Mouse (Mus musculus) gastrocnemius, postnatal 4 days (tissue): Measurements from ENCODE around the gene Itgb2l. TPM values are rescaled to one million over a fixed set of nuclear protein-coding genes. Genes with fewer than 3 reads are reported as not detected.
"Not testable (repeated sequence)": the region's sequence is repeated elsewhere in the genome, so short reads cannot be mapped to it uniquely, and the experiment has no call there.

Experiments used
- DNase-seq, 2 experiments: peaks; one replicate each; pipeline ENCODE4 v3.0.0; 2021 to 2022; ENCODE audit warnings: low spot score in 2 of 2, mixed read lengths in 2 of 2
- long read RNA-seq, 2 experiments: library from polyadenylated mRNA; stranded (forward); transcript quantifications; one replicate each; pipeline ENCODE4 v2.0.0; 2021
- total RNA-seq, 2 experiments: library from RNA; stranded (reverse); gene quantifications; 2 replicates each; pipeline ENCODE4 v1.2.3; 2021

The Itgb2l gene
- total RNA-seq, result not detected
- long read RNA-seq, experiment 1, result 0 reads
- long read RNA-seq, experiment 2, partial matches to known transcripts, result 1 of 2 reads
- long read RNA-seq, experiment 2, other reads (novel, unspliced or antisense), result 0 of 2 reads

GRCm38 (mm10) chr16:96443468-96443867 lies at the start of gene Itgb2l:
Itgb2l (minus strand) TSS chr16:96443619.
- no peak for DNase-seq

DNA sequence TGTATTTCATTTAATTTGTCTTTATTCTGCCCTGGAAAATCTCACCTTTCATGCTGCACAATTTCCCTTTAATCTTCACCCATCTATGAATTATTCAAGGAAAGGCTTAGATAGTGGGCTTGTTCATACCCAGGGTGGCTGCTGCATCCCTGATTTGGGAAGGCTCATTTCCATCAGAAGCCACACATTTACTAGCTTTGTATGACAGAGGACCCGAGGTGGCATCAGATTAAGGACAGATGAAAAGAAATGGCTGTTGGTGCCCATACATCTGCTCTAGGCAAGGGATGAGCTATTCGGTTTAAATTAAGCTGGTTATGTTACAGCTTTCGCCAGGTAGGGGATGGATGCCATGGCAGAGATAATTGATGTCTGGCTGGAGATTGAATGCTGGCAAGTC lies 48.1 kb upstream of the Itgb2l start:
- DNase-seq, result no peak

GRCm38 (mm10) chr16:96488038-96488437 lies 44.6 kb upstream of the Itgb2l start:
- DNase-seq, result no peak

DNA sequence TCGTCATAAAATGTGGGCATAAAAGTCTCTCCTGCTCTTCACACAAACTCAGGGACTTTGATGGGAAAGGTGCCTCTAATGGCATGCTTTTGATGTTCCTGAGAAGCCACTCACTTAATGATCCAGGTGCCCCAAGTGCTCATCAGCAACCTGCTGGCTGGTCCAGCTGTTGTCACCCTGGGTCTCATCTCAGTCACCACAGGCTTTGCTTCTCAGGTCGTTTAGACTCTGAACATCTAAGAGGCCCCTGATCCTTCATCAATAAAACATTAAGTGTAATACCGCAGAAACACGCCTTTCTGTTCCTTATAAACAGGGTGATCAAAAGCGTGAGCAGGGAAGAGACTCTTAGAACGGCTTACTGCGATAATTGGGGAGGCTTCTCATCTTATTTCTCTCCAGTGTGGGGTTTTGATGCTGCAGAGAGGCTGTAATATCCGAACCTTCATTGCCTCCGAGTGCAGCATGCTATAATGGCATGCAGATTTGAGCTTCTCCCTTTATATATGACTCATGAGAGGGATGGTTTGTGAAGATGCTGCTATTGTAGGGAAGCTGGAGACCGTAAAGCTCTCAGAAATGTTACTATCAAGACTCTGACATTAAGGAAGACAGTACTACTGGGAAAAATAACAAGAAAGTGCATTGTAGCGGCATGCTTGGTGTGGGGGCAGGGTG lies 43.7 kb upstream of the Itgb2l start:
- DNase-seq, result no peak

GRCm38 (mm10) chr16:96481791-96482190 lies 38.4 kb upstream of the Itgb2l start:
- no peak for DNase-seq

GRCm38 (mm10) chr16:96474185-96474584 lies 30.8 kb upstream of the Itgb2l start:
- no peak for DNase-seq

DNA sequence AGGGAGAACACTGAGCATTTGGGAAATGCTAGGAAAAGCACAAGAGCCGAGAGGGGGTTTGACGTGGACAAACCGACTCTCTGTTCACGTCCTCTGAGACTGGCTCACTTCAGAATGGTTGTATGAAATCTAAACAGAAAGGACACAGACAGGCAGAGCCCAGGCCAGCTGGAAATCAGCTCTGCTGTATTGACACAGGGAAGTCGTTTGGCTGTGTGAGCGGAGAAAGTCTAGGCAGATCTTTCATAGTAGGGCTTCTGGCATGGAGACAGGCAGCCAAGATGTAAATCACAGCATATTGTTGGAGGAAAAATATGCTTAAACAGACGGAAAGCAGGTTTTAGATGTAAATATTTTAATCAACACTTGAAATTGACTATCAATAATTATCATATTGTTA lies 29.4 kb upstream of the Itgb2l start:
- no peak for DNase-seq

- no peak for DNase-seq
Observed at GRCm38 (mm10) chr16:96472361-96472760, 28.9 kb upstream of the Itgb2l start.

- DNase-seq, result no peak
Observed at GRCm38 (mm10) chr16:96469640-96470039, 26.2 kb upstream of the Itgb2l start.

DNA sequence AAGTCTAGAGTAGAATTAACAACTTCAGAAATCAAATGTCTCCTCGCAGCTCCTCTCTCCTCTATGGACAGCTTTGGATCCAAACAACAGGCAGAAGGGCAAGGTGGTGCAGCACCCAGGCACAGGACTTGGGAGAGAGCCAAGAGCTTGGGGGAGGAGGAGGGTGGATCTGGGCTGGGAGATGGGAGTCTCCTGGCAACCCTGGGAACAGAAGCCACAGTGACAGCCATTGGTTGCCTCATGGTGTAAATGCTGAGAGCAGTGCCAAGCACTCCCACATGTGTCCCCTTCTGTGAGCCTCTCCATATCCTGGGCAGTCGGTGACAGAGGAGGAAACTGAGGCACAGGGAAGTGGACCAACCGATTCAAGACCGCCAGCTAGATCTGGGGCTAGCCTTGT lies 25.3 kb upstream of the Itgb2l start:
- DNase-seq, result no peak

DNA sequence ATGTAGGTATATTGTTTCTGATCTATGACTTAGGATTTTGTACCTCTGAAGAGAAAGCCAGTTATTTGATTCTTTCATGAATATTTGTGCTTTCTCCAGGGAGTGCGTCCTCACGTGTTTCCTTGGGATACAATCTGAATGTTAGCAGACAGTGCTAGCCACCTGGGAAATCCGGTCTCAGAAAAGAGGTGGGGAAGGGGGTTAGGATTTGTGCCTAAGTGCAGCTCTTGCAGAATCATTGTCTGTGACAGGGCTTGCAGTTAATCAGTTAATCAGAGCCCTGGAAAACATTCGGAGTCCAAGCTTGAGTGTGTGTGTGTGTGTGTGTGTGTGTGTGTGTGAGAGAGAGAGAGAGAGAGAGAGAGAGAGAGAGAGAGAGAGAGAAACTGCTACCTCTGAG lies 24.6 kb upstream of the Itgb2l start:
- DNase-seq, result no peak

- peak; percentile 25 to 46 for DNase-seq
Observed at GRCm38 (mm10) chr16:96467445-96467844, 24.0 kb upstream of the Itgb2l start, which contains the start of gene Pcp4. Pcp4 (plus strand) TSS chr16:96467606.

GRCm38 (mm10) chr16:96460788-96461187 lies 17.4 kb upstream of the Itgb2l start:
- DNase-seq, result no peak

DNA sequence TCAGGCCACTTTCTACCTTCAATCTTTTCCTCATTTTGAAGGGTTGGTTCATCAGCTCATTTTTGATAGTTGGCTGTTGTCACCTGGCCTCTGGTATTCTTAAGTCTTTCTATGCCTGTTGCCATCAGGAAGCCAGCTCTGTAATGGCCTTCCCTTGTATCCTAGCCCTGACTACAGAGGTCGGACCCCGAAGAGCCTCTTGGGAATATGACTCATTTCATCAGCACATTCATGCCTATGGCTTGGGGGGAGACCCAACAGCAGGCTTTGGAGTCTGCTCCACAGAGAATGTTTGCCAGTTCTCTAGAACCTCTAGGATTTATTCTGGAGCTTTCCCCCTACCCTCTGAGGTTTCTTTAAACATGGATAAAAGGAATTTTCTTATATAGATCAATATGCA lies 15.9 kb upstream of the Itgb2l start:
- DNase-seq, result no peak

DNA sequence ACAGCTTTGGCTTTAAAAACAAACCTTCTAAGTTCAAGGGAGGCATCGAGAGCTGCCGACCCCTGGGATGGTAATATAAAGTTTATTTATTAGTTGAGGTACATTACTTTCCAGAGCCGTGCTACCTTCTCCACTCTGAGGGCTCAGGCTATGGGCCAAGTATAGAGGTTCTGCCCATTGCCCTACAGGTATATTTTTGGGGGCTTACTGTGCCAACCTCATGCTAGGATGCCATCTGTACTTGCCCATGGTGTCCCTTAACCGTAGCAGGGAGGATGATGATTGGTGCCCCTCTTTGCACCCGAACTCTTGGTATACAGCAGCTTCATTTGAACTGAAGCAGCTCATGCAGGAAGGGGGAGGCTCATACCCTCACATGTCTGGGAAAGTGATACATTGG lies 14.2 kb upstream of the Itgb2l start:
- no peak for DNase-seq

GRCm38 (mm10) chr16:96454086-96454485 lies 10.7 kb upstream of the Itgb2l start:
- DNase-seq, result no peak

DNA sequence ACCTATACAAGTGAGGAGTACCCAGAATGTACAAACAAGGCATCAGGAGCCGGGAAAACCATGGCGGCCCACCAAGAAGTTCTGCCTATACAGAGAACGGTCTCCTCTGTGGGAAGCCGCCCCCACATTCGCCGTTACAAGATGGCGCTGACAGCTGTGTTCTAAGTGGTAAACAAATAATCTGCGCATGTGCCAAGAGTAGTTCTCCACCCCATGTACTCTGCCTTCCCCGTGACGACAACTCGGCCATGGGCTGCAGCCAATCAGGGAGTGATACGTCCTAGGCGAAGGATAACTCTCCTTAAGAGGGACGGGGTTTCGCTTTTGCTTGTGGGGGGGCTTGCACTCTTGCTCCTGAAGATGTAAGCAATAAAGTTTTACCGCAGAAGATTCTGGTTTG lies 7.5 kb upstream of the Itgb2l start:
- DNase-seq, result not testable (repeated sequence)

DNA sequence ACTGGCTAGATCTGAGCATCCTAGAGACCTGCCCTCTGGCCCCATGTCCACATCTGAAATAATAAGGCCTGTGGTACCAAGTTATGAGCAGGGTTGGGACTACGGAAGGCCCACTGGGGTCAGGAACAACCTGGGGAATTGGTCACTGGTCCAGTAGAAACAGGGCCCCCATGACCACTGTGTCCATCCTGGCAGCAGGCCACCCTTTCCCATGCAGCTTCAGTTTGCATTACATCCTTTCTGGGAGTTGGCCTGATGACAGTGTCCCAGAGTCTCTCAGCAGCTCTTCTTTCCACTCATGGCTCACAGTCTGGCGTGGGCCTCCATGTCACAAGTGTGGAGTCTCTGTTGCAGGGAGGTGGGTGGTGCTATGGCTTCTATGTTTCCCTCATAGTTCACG lies 1.6 kb downstream of the Itgb2l start:
- no peak for DNase-seq

DNA sequence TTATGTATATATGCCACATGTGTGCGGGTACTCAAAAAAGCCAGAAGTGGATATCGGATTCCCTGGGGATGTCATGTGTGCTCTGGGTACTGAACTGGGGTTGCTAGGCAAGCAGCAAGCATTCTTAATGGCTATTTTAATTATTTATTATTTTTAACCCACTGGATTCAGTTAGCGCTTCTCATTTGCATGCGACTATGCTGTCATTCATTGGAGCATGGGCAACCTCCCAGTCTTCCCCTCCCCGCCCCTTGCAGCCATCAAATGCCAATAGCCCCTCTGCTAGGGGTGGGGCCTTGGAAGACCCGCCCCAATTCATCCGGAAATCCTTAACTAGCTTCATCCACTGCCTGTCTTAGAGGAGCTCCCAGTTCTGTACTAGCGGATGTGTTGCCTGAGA lies 2.5 kb downstream of the Itgb2l start:
- DNase-seq, result no peak

DNA sequence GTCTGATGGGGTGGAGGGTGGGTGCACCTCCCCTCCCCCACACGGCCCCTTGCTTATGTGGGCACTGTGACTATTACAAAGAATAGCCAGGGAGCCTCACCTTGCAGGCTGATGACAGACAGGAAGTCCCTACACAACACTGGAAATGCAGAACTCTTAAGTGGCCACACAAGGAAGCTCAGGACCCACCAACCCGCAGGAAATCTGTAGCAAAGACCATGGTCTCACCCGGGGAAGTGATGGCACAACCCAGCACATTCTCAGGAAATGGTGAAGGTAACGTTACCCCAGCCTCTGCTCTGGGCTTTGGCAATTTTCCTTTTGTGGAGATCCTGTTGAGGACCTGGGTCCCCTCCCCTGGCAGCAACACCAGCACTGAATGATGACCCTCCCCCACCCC lies 3.7 kb downstream of the Itgb2l start:
- DNase-seq, result no peak

DNA sequence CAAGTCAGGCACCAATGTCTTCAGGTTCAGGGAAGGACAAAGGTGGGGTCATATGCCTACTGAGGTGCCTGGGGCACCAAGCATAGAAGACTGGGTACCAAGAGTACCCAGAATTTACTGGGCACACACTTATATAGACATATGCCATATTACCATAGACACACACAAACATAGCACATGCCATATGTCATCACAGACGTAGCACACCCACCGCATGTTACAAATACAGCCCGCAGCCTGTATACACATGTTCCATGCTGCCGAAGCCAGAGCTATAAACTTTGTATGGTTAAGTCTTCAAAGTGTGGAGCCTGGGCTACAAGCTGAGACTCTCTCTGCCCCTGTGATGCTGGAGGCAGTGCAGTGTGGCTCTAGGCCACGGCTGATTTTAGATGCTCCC lies 4.5 kb downstream of the Itgb2l start:
- DNase-seq, result no peak

DNA sequence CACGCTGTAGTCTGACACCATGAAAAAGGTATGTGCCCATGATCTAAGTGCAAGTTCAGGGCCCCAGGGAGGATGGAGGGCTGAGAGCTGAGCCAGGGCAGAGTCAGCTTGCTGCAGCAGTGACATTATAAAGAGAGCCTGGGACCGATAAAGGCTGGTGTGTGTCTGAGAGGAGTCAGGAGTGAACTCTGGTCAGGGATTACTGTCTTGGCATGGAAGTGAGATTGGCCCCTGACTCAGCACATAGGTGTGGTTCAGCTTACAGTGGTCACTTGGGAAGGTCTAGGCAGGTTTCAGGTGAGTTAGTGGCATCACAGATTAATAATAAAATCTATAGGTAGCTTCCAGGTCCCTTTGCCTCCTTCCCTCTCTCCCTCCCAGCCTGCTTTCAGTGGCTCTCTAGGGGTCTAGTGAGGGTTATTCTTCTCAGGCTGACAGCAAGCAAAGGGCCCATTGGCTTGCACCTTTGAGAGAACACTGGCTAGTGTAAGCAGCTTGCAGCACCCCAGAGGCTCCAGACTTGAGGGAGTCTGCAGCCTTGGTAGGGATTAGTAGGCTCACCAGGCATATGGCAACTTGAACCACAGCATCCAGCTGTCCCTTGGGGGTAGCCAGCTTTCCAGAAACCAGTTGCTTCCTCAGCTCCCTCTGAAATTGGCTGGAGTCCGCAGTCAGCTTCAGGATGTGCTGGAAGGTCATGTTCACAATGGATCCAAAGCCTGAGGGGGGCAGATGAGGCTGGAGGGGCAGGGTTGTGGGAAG lies 9.2 kb downstream of the Itgb2l start:
- DNase-seq, result no peak

DNA sequence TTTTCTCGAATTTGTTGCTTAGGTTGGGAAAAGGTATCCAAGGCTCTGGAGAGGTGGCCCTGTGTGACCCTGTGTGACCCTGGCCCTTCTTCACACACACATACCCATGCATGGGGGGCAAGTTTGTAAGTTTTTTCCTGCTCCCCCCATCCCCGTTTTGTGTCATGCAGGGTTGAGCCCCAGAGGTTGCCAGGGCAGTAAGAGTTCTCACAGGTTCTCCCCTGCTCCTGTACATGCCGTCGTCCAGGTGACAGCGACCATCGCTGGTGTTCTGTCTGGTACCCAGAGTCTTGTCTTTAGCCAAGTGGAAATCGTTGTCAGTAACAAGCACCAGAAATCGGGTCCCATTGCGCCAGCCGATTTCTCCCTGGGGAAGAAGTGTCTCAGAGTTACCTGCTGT lies 10.2 kb downstream of the Itgb2l start:
- DNase-seq, result no peak
